Mouse (Mus musculus): Measurements from ENCODE around the gene Rasgef1b. TPM values are rescaled to one million over a fixed set of nuclear protein-coding genes. Genes with fewer than 3 reads are reported as not detected.

Gene Rasgef1b
- polyA plus RNA-seq, 1 experiment from 2014 or later, result 66.1 TPM

GRCm38 (mm10) chr5:99521411-99521810, 207.5 kb downstream of the Rasgef1b start:
- Histone ChIP-seq H3K27me3 (no peaks in the 10 kb centered on the region), H3K4me1 (replicated peaks) (peaks cover 48% of the 10 kb centered on the region), H3K4me3 (no peak overlapping the region), H3K9me3 (no peaks in the 10 kb centered on the region), H3K36me3 (no peaks in the 10 kb centered on the region), H3K27ac (replicated peaks) (0 out of 2 replicates have a peak overlapping the region, but pooled peaks have one; percentile 18), H3K9ac (no peak overlapping the region), H3K4me2 (no peak overlapping the region)
- WGBS, result 62% methylated on average over 4 of the region's 4 CpGs
- ATAC-seq (ENCODE audit: low read depth), result no peak

- Histone ChIP-seq H3K9ac (no peak overlapping the region), H3K36me3 (no peaks in the 10 kb centered on the region), H3K27me3 (no peaks in the 10 kb centered on the region), H3K9me3 (no peaks in the 10 kb centered on the region), H3K4me3 (no peak overlapping the region), H3K4me1 (replicated peaks) (peaks cover 48% of the 10 kb centered on the region), H3K4me2 (no peak overlapping the region), H3K27ac (replicated peaks) (no peak overlapping the region)
- 74% methylated on average over 2 of the region's 2 CpGs for WGBS
- no peak; the same call in 1 of the 2 replicates for ATAC-seq (ENCODE audit: low read depth)
These were observed 209.3 kb downstream of the Rasgef1b start for GRCm38 (mm10) chr5:99519556-99519955.

GRCm38 (mm10) chr5:99519023-99519422, 209.8 kb downstream of the Rasgef1b start:
- H3K4me3 ChIP-seq, result no peak overlapping the region
- no peaks in the 10 kb centered on the region for H3K27me3 ChIP-seq
- H3K4me2 ChIP-seq, result no peak overlapping the region
- ATAC-seq (ENCODE audit: low read depth), result no peak
- peaks cover 48% of the 10 kb centered on the region for H3K4me1 ChIP-seq (replicated peaks)
- no peaks in the 10 kb centered on the region for H3K9me3 ChIP-seq
- H3K36me3 ChIP-seq, result no peaks in the 10 kb centered on the region
- no peak overlapping the region for H3K27ac ChIP-seq (replicated peaks)
- WGBS, result 45% methylated on average over 4 of the region's 4 CpGs
- H3K9ac ChIP-seq, result no peak overlapping the region

GRCm38 (mm10) chr5:99516207-99516606, 212.7 kb downstream of the Rasgef1b start:
- H3K27ac ChIP-seq (replicated peaks), result no peak overlapping the region
- WGBS, result 92% methylated on average over 5 of the region's 5 CpGs
- no peak overlapping the region for H3K4me2 ChIP-seq
- H3K4me3 ChIP-seq, result no peak overlapping the region
- H3K9me3 ChIP-seq, result no peaks in the 10 kb centered on the region
- no peak for ATAC-seq (ENCODE audit: low read depth)
- H3K36me3 ChIP-seq, result no peaks in the 10 kb centered on the region
- H3K27me3 ChIP-seq, result no peaks in the 10 kb centered on the region
- H3K4me1 ChIP-seq (replicated peaks), result peaks cover 42% of the 10 kb centered on the region
- H3K9ac ChIP-seq, result no peak overlapping the region

GRCm38 (mm10) chr5:99515764-99516163, 213.1 kb downstream of the Rasgef1b start:
- Histone ChIP-seq H3K27ac (replicated peaks) (no peak overlapping the region), H3K27me3 (no peaks in the 10 kb centered on the region), H3K4me1 (replicated peaks) (peaks cover 40% of the 10 kb centered on the region), H3K4me3 (no peak overlapping the region), H3K9me3 (no peaks in the 10 kb centered on the region), H3K9ac (no peak overlapping the region), H3K4me2 (no peak overlapping the region), H3K36me3 (no peaks in the 10 kb centered on the region)
- ATAC-seq (ENCODE audit: low read depth), result no peak
- 86% methylated on average over 4 of the region's 4 CpGs for WGBS

- H3K27me3 ChIP-seq, result no peaks in the 10 kb centered on the region
- peak overlapping the region; percentile 28; the same call in 1 of the 2 replicates for H3K27ac ChIP-seq (replicated peaks)
- peaks cover 21% of the 10 kb centered on the region for H3K4me1 ChIP-seq (replicated peaks)
- no peaks in the 10 kb centered on the region for H3K36me3 ChIP-seq
- no peak overlapping the region for H3K4me2 ChIP-seq
- H3K9me3 ChIP-seq, result no peaks in the 10 kb centered on the region
- 30% methylated on average over 9 of the region's 9 CpGs for WGBS
- H3K4me3 ChIP-seq, result no peak overlapping the region
- ATAC-seq (ENCODE audit: low read depth), result peak; percentile 37; the same call in 1 of the 2 replicates
- H3K9ac ChIP-seq, result no peak overlapping the region
These were observed 215.5 kb downstream of the Rasgef1b start for GRCm38 (mm10) chr5:99513209-99513880.

GRCm38 (mm10) chr5:99511081-99511480, 217.8 kb downstream of the Rasgef1b start:
- no peak overlapping the region for H3K27ac ChIP-seq (replicated peaks)
- H3K4me1 ChIP-seq (replicated peaks), result peaks cover 19% of the 10 kb centered on the region
- H3K9me3 ChIP-seq, result no peaks in the 10 kb centered on the region
- no peak overlapping the region for H3K9ac ChIP-seq
- no peak overlapping the region for H3K4me2 ChIP-seq
- no peaks in the 10 kb centered on the region for H3K36me3 ChIP-seq
- no peak for ATAC-seq (ENCODE audit: low read depth)
- no peak overlapping the region for H3K4me3 ChIP-seq
- H3K27me3 ChIP-seq, result no peaks in the 10 kb centered on the region
- WGBS, result 51% methylated on average over 11 of the region's 11 CpGs

- no peak for ATAC-seq (ENCODE audit: low read depth)
- Histone ChIP-seq H3K27me3 (no peaks in the 10 kb centered on the region), H3K9ac (no peak overlapping the region), H3K4me1 (replicated peaks) (0 out of 2 replicates have a peak, but pooled peaks cover 33% of the 10 kb centered on the region), H3K36me3 (no peaks in the 10 kb centered on the region), H3K9me3 (no peaks in the 10 kb centered on the region), H3K4me3 (no peak overlapping the region), H3K4me2 (no peak overlapping the region), H3K27ac (replicated peaks) (no peak overlapping the region)
- WGBS, result 71% methylated on average over 7 of the region's 7 CpGs
These were observed 222.8 kb downstream of the Rasgef1b start for GRCm38 (mm10) chr5:99506109-99506508.

- no peaks in the 10 kb centered on the region for H3K27me3 ChIP-seq
- H3K9me3 ChIP-seq, result no peaks in the 10 kb centered on the region
- peak; percentile 92 for ATAC-seq (ENCODE audit: low read depth)
- WGBS, result 26% methylated on average over 9 of the region's 9 CpGs
- H3K4me2 ChIP-seq, result no peak overlapping the region
- H3K36me3 ChIP-seq, result no peaks in the 10 kb centered on the region
- 0 out of 2 replicates have a peak, but pooled peaks cover 31% of the 10 kb centered on the region for H3K4me1 ChIP-seq (replicated peaks)
- H3K9ac ChIP-seq, result no peak overlapping the region
- peak overlapping the region; percentile 56; the same call in 1 of the 2 replicates for H3K27ac ChIP-seq (replicated peaks)
- H3K4me3 ChIP-seq, result no peak overlapping the region
These were observed 224.5 kb downstream of the Rasgef1b start for GRCm38 (mm10) chr5:99504349-99504830.

- WGBS, result 78% methylated on average over 9 of the region's 9 CpGs
- ATAC-seq (ENCODE audit: low read depth), result no peak
- no peak overlapping the region for H3K4me2 ChIP-seq
- no peak overlapping the region for H3K27ac ChIP-seq (replicated peaks)
- no peak overlapping the region for H3K9ac ChIP-seq
- H3K4me1 ChIP-seq (replicated peaks), result peaks cover 33% of the 10 kb centered on the region; the same call in 1 of the 2 replicates
- H3K27me3 ChIP-seq, result no peaks in the 10 kb centered on the region
- no peaks in the 10 kb centered on the region for H3K36me3 ChIP-seq
- H3K9me3 ChIP-seq, result no peaks in the 10 kb centered on the region
- no peak overlapping the region for H3K4me3 ChIP-seq
These were observed 226.2 kb downstream of the Rasgef1b start for GRCm38 (mm10) chr5:99502681-99503080.

GRCm38 (mm10) chr5:99499404-99500089, 229.3 kb downstream of the Rasgef1b start:
- 88% methylated on average over 7 of the region's 7 CpGs for WGBS
- no peak for ATAC-seq (ENCODE audit: low read depth)

GRCm38 (mm10) chr5:99497856-99498255, 231.0 kb downstream of the Rasgef1b start:
- H3K4me2 ChIP-seq, result no peak overlapping the region
- H3K27ac ChIP-seq (replicated peaks), result no peak overlapping the region
- no peak overlapping the region for H3K4me3 ChIP-seq
- H3K9me3 ChIP-seq, result no peaks in the 10 kb centered on the region
- H3K4me1 ChIP-seq (replicated peaks), result peaks cover 30% of the 10 kb centered on the region
- ATAC-seq (ENCODE audit: low read depth), result no peak
- H3K36me3 ChIP-seq, result no peaks in the 10 kb centered on the region
- 74% methylated on average over 11 of the region's 11 CpGs for WGBS
- no peaks in the 10 kb centered on the region for H3K27me3 ChIP-seq
- no peak overlapping the region for H3K9ac ChIP-seq

More at GRCm38 (mm10) chr5:99499404-99500089, 229.3 kb downstream of the Rasgef1b start:
- no peak overlapping the region for H3K4me3 ChIP-seq
- H3K4me1 ChIP-seq (replicated peaks), result peaks cover 43% of the 10 kb centered on the region
- H3K27me3 ChIP-seq, result no peaks in the 10 kb centered on the region
- H3K36me3 ChIP-seq, result no peaks in the 10 kb centered on the region
- H3K9ac ChIP-seq, result no peak overlapping the region
- no peaks in the 10 kb centered on the region for H3K9me3 ChIP-seq
- no peak overlapping the region for H3K4me2 ChIP-seq
- H3K27ac ChIP-seq (replicated peaks), result no peak overlapping the region
